Mouse (Mus musculus): ENCODE measurements around the gene Ccdc61.

GRCm38 (mm10) chr7:18921069-18921468, 10.9 kb upstream of the Ccdc61 start:
- TF ChIP-seq CTCF (IDR thresholded peaks at IDR 0.05; ENCODE audit: low read depth) (no peak), EP300 (optimal IDR thresholded peaks at IDR 0.05) (no peak)
